Mouse (Mus musculus) skeletal muscle tissue, postnatal 0 days (tissue): ENCODE results near the gene Gm5926. TPM values are rescaled to one million over a fixed set of nuclear protein-coding genes. Genes with fewer than 3 reads are reported as not detected.

Experiments used
- polyA plus RNA-seq: library from polyadenylated mRNA; unstranded; fragments of >200 nt; fragmentation: Nextera tagmentation; extraction: Ambion mirVana; gene quantifications from 2 replicates; pipeline ENCODE4 v1.2.1, GENCODE M21; 2015

Gm5926 gene
- polyA plus RNA-seq = not detected in 2 replicates

GRCm38 (mm10) chrX:32650416-32650815 lies at the start of gene Gm5926:
TSS of gene Gm5926 (plus strand) at chrX:32650716.

Other genes starting within 250 kb of the Gm5926 start
- gene Btbd35f1, start 90.7 kb upstream of the Gm5926 start, polyA plus RNA-seq = not detected in 2 replicates
- gene Btbd35f21, start 75.4 kb downstream of the Gm5926 start, polyA plus RNA-seq = not detected in 2 replicates
- not detected in 2 replicates for gene Btbd35f30, start 243.9 kb downstream of the Gm5926 start, polyA plus RNA-seq